Mouse (Mus musculus) liver, embryonic 18 days (tissue): Measurements from ENCODE around the gene Defa28. TPM values are rescaled to one million over a fixed set of nuclear protein-coding genes. Genes with fewer than 3 reads are reported as not detected.

Experiments used
- polyA plus RNA-seq: library from polyadenylated mRNA; depleted of rRNA; stranded (reverse); fragments of >200 nt; gene quantifications from 2 replicates; pipeline ENCODE4 v1.2.3, GENCODE M21; 2012; rRNA removed

The Defa28 gene
- not detected in 2 replicates for polyA plus RNA-seq

GRCm38 (mm10) chr8:21582706-21583105 lies at the start of gene Defa28:
Gene Defa28 (plus strand): TSS chr8:21583006.

GRCm38 (mm10) chr8:21565086-21565485 lies 17.7 kb upstream of the Defa28 start, which contains the start of gene Defa37:
Gene Defa37 (plus strand): TSS chr8:21565386.

GRCm38 (mm10) chr8:21594408-21594807 lies 11.6 kb downstream of the Defa28 start, which contains the start of gene Gm7861:
Gene Gm7861 (minus strand): TSS chr8:21594508.

GRCm38 (mm10) chr8:21617883-21618282 lies 35.1 kb downstream of the Defa28 start, which contains the start of gene Defa26:
Gene Defa26 (plus strand): TSS chr8:21618183.

Other genes with a start within 250 kb of the Defa28 start
- not detected in 2 replicates for gene Defa2, start 204.5 kb upstream of the Defa28 start, polyA plus RNA-seq
- gene Defa33, start 191.2 kb upstream of the Defa28 start, polyA plus RNA-seq = not detected in 2 replicates
- gene Defa36, start 155.6 kb upstream of the Defa28 start, polyA plus RNA-seq = not detected in 2 replicates
- not detected in 2 replicates for gene Gm7849, start 126.4 kb upstream of the Defa28 start, polyA plus RNA-seq
- not detected in 2 replicates for gene Defa20, start 73.7 kb upstream of the Defa28 start, polyA plus RNA-seq
- not detected in 2 replicates for gene Defa32, start 54.0 kb upstream of the Defa28 start, polyA plus RNA-seq
- gene Defa37, start 17.6 kb upstream of the Defa28 start, polyA plus RNA-seq = not detected in 2 replicates
- gene Gm7861, start 11.5 kb downstream of the Defa28 start, polyA plus RNA-seq = not detected in 2 replicates
- not detected in 2 replicates for gene Defa26, start 35.2 kb downstream of the Defa28 start, polyA plus RNA-seq
- gene Defa17, start 72.8 kb downstream of the Defa28 start, polyA plus RNA-seq = not detected in 2 replicates
- not detected in 2 replicates for gene Defa34, start 82.8 kb downstream of the Defa28 start, polyA plus RNA-seq
- gene AY761184, start 120.6 kb downstream of the Defa28 start, polyA plus RNA-seq = not detected in 2 replicates
- not detected in 2 replicates for gene Defa24, start 151.5 kb downstream of the Defa28 start, polyA plus RNA-seq
- gene Defb50, start 240.5 kb downstream of the Defa28 start, polyA plus RNA-seq = not detected in 2 replicates